Mouse (Mus musculus) embryonic facial prominence, embryonic 11.5 days (tissue): ENCODE measurements around the gene Ncor2. TPM values are rescaled to one million over a fixed set of nuclear protein-coding genes. Genes with fewer than 3 reads are reported as not detected.

Experiments used
- ATAC-seq: fragments of 200-750 bp; cut with Nextera tagmentation; replicated peaks from 2 replicates; pipeline ENCODE4 v1.8.0; 2017; ENCODE audit warnings: low read depth; ENCODE audit not compliant: insufficient number of reproducible peaks, low FRiP score, low TSS enrichment
- DNase-seq: peaks from one replicate; pipeline ENCODE4 v3.0.0-alpha.2; 2015; ENCODE audit warnings: low spot score
- H3K27ac ChIP-seq: fragments of 300-500 bp; sonication (generic); replicated peaks from 2 replicates; pipeline ENCODE4 v1.5.1; 2014; ENCODE audit warnings: mild to moderate bottlenecking, low read depth, low read length, control low read depth
- H3K27me3 ChIP-seq: fragments of 300-500 bp; sonication (generic); 2 replicates; pipeline ENCODE4 v1.6.1; 2014; ENCODE audit warnings: mild to moderate bottlenecking, low read length, moderate library complexity, mixed read lengths; ENCODE audit not compliant: control insufficient read depth, insufficient read depth
- H3K36me3 ChIP-seq: fragments of 300-500 bp; sonication (generic); replicated peaks from 2 replicates; pipeline ENCODE4 v1.6.1; 2014; ENCODE audit warnings: low read depth, mild to moderate bottlenecking, low read length, moderate library complexity, mixed read lengths; ENCODE audit not compliant: control insufficient read depth, insufficient read depth
- H3K4me1 ChIP-seq: fragments of 300-500 bp; sonication (generic); 2 replicates; pipeline ENCODE4 v1.6.1; 2014; ENCODE audit warnings: low read length, mixed read lengths; ENCODE audit not compliant: control insufficient read depth, insufficient read depth
- H3K4me2 ChIP-seq: fragments of 300-500 bp; sonication (generic); 2 replicates; pipeline ENCODE4 v1.6.1; 2014; ENCODE audit warnings: low read depth, mild to moderate bottlenecking, control low read depth, low read length, moderate library complexity
- H3K4me3 ChIP-seq: fragments of 300-500 bp; sonication (generic); 2 replicates; pipeline ENCODE4 v1.5.1; 2014; ENCODE audit warnings: low read depth, low read length, control low read depth
- H3K9ac ChIP-seq: fragments of 300-500 bp; sonication (generic); replicated peaks from 2 replicates; pipeline ENCODE4 v1.6.1; 2014; ENCODE audit warnings: mild to moderate bottlenecking, control low read depth, low read length
- H3K9me3 ChIP-seq: fragments of 300-500 bp; sonication (generic); replicated peaks from 2 replicates; pipeline ENCODE4 v1.6.1; 2016; ENCODE audit warnings: mild to moderate bottlenecking, low read length, inconsistent platforms, mixed read lengths; ENCODE audit not compliant: control insufficient read depth
- WGBS: fragments of 180-500 bp; shearing (Covaris S2); extraction: QIAGEN DNeasy Blood & Tissue Kit; methylation state at CpG from one replicate; pipeline ENCODE4 v1.1.7; 2014; 5-methylcytosine and 5-hydroxymethylcytosine counted together
- polyA plus RNA-seq: library from polyadenylated mRNA; unstranded; fragments of >200 nt; fragmentation: Nextera tagmentation; extraction: Ambion mirVana; gene quantifications from 2 replicates; pipeline ENCODE4 v1.2.1, GENCODE M21; 2014

The Ncor2 gene
- polyA plus RNA-seq, 1 experiment from 2014 or later: 12.4 TPM

DNA sequence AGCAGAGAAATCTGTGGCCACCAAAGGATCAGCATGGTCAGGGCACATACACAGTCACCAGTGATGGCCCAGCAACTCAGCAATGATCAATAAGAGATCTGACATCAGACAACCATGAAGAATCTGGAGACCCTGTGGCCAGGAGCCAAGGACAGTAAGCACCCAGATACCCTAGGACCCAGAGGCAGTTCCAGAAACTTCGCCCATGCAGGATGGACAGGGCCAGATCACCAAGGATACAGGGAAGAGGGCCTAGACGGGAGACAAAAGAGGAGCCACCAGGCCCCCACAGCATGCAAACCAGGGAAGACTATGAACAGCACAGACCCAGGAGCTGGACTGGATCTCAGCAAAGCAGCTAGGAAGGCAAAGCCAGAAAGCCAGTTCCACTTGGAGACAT, 47.0 kb downstream of the Ncor2 start:
- WGBS: 83% methylated on average over 2 of the region's 2 CpGs
- H3K4me1 ChIP-seq: peaks cover 19% of the 10 kb centered on the region
- 0 out of 2 replicates have a peak, but pooled peaks cover 2% of the 10 kb centered on the region for H3K36me3 ChIP-seq
- DNase-seq (no peak), ATAC-seq (no peak)
- no peaks in the 10 kb centered on the region for H3K9me3 ChIP-seq
- no peak overlapping the region for H3K4me2 ChIP-seq
- no peaks in the 10 kb centered on the region for H3K27me3 ChIP-seq
- H3K27ac ChIP-seq: no peak overlapping the region
- H3K9ac ChIP-seq: no peak overlapping the region
- H3K4me3 ChIP-seq: no peak overlapping the region

DNA sequence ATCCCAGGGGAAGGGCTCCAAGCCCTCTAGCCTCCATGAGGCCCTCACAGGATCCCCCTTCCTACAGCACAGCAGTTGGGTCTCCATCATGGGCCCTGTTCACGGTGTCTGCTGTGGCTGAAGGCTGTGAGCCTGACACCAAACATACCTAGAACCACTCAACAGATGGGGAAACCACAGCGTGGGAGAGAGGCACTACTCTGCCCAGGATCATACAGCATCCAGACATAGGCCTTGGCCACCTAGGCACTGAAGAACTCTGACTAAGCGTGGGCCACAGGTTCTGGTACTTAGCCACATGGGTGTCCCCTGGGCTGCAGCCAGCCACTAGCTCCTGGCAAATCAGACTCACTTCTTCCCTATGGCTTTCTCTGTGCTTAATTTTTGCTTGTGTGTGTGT, 48.6 kb downstream of the Ncor2 start:
- Histone ChIP-seq H3K4me1 (peaks cover 17% of the 10 kb centered on the region), H3K27me3 (no peaks in the 10 kb centered on the region), H3K36me3 (0 out of 2 replicates have a peak, but pooled peaks cover 2% of the 10 kb centered on the region), H3K9me3 (no peaks in the 10 kb centered on the region), H3K4me2 (no peak overlapping the region), H3K27ac (no peak overlapping the region), H3K9ac (no peak overlapping the region), H3K4me3 (no peak overlapping the region)
- ATAC-seq: no peak
- 97% methylated on average over 3 of the region's 3 CpGs for WGBS
- no peak for DNase-seq

DNA sequence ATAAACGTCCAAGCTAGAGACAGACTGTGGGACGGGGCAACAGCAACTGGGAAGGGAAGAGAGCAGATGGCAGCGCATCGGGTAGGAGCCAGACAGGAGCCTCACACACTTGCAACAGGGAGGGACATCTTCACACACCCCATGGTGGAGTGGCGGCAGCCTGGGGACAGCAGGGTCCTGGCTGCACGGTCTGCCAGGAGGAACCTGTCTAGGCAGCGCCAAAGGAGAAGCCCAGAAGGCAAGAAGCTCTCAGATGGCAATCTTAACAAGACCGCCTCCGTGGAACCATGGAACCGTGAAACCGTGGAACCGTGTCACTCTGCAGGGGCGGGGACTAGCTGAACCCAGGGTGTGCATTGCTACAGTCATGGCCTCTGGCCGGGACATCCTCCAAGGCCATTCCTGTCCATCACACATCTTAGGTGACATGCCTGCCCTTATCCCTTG, 50.1 kb downstream of the Ncor2 start:
- Histone ChIP-seq H3K36me3 (0 out of 2 replicates have a peak, but pooled peaks cover 2% of the 10 kb centered on the region), H3K9ac (no peak overlapping the region), H3K4me2 (no peak overlapping the region), H3K4me3 (no peak overlapping the region), H3K27ac (0 out of 2 replicates have a peak overlapping the region, but pooled peaks have one; percentile 2), H3K27me3 (no peaks in the 10 kb centered on the region), H3K9me3 (no peaks in the 10 kb centered on the region), H3K4me1 (peaks cover 7% of the 10 kb centered on the region)
- ATAC-seq (0 out of 2 replicates have a peak, but pooled peaks have one; percentile 7), DNase-seq (no peak)
- 79% methylated on average over 14 of the region's 14 CpGs for WGBS

DNA sequence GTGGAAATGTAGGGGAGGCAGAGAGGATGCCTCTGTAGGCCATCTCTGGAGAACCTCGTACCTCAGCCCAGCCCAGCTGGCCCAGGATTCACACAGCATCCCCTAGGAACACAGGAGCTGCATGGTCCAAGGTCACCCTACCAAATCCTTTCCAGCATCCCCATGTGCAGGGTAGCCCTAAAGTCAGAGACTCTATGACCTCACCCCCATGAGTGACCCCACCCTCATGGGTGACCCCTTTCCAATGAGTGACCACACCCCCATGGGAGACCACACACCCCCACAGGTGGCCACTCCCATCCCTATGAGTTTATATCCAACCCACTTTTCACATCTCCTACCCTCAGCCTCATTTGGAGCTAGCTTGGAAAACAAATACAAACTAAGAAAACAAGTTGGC, 51.1 kb downstream of the Ncor2 start:
- Histone ChIP-seq H3K9ac (no peak overlapping the region), H3K27ac (no peak overlapping the region), H3K4me1 (peaks cover 9% of the 10 kb centered on the region), H3K4me3 (no peak overlapping the region), H3K36me3 (0 out of 2 replicates have a peak, but pooled peaks cover 2% of the 10 kb centered on the region), H3K27me3 (no peaks in the 10 kb centered on the region), H3K4me2 (no peak overlapping the region), H3K9me3 (no peaks in the 10 kb centered on the region)
- no peak for DNase-seq
- no peak for ATAC-seq
- 93% methylated on average over 1 of the region's 1 CpGs for WGBS

DNA sequence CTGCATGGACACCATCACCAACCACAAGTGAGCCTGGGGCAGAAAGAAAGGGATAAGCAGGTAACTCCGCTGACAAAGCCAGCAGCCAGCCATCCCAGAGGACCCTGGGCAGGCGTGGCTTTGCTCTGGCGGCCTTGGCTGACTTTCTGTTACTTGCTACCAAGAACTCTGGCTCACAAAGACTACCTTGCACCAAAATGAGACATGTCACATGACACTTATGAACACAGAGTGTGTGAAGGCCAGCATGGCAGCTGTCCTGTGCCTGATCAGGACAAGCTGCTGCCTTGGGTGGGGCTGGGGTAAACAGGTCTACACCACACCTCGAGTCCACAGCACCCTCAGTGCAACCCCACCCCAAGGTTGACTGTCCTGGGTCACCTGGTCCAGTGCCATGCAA, 51.6 kb downstream of the Ncor2 start:
- ATAC-seq (no peak), DNase-seq (no peak)
- Histone ChIP-seq H3K9ac (no peak overlapping the region), H3K4me2 (no peak overlapping the region), H3K27me3 (no peaks in the 10 kb centered on the region), H3K36me3 (0 out of 2 replicates have a peak, but pooled peaks cover under 1% of the 10 kb centered on the region), H3K9me3 (no peaks in the 10 kb centered on the region), H3K27ac (no peak overlapping the region), H3K4me3 (no peak overlapping the region), H3K4me1 (peaks cover 9% of the 10 kb centered on the region)
- WGBS: 87% methylated on average over 4 of the region's 4 CpGs

DNA sequence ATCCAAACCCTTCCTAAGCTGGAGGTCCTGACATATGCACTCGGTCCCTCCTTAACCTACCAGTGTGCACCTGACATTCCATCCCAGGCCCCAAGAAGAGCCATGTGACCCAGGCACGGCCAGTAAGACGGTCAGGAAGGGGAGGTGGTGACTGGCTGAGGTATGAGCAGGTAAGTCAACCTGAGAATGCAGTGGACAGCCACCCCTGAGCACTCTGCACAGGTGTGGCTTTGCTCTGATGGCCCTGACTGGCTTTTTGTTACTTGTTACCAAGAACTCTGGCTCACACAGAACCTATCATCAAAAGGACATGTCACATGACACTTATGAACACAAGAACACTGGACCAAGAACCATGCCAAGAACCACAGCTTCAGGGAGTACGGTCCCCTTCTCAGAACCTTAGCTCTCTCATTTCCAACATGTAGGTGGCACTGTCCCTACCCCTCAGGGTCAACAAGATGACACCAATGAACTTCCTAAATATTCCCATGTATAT, 53.0 kb downstream of the Ncor2 start:
- H3K9me3 ChIP-seq: no peaks in the 10 kb centered on the region
- no peak overlapping the region for H3K4me2 ChIP-seq
- H3K9ac ChIP-seq: no peak overlapping the region
- no peak overlapping the region for H3K4me3 ChIP-seq
- DNase-seq: no peak
- no peaks in the 10 kb centered on the region for H3K36me3 ChIP-seq
- peaks cover 4% of the 10 kb centered on the region for H3K4me1 ChIP-seq
- no peak for ATAC-seq
- 78% methylated on average over 4 of the region's 4 CpGs for WGBS
- H3K27ac ChIP-seq: no peak overlapping the region
- H3K27me3 ChIP-seq: no peaks in the 10 kb centered on the region

DNA sequence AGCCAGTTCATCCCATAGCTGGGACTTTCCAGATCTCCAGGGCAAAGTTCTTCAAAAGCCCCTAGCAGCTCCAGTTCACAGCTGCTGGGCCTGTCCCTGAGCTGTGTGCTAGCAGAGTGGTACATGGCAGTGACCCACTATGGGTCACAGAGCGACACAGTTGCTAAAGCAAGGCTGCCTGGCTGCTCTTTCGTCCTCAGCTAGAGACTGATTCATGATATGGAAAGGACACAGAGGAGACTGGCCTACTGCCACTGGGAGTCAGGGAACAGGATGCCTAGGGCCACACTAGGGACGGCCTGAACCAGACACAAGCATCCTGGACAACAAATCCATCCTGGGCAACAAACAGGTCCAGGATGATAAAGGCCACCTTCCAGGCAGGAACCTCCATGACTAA, 53.8 kb downstream of the Ncor2 start:
- ATAC-seq (no peak), DNase-seq (no peak)
- WGBS: 78% methylated on average over 3 of the region's 3 CpGs
- Histone ChIP-seq H3K4me1 (peaks cover 2% of the 10 kb centered on the region), H3K9ac (no peak overlapping the region), H3K4me3 (no peak overlapping the region), H3K4me2 (no peak overlapping the region), H3K9me3 (no peaks in the 10 kb centered on the region), H3K36me3 (no peaks in the 10 kb centered on the region), H3K27me3 (no peaks in the 10 kb centered on the region), H3K27ac (no peak overlapping the region)

DNA sequence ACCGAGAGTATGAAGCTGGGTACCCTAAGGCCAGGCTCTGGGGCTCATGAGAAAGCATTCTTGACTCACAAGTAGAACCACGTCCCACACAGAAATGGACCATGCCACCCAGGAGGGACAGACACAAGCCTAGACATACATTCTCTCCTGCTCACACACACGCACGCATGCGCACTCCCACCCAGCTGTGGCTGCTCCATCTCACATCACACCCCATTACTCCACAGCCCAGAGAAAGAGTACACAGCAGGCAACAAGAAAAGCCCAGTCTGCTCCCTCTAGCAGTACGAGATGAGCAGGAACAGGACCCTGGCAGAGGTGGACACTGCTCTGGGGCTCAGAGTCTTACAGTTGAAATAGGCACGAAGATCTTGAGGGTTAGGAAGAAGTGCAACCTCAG, 55.0 kb downstream of the Ncor2 start:
- Histone ChIP-seq H3K9me3 (no peaks in the 10 kb centered on the region), H3K4me3 (no peak overlapping the region), H3K4me2 (no peak overlapping the region), H3K4me1 (peaks cover 2% of the 10 kb centered on the region), H3K27me3 (no peaks in the 10 kb centered on the region), H3K9ac (no peak overlapping the region), H3K27ac (no peak overlapping the region), H3K36me3 (no peaks in the 10 kb centered on the region; the same call in 1 of the 2 replicates)
- DNase-seq (no peak), ATAC-seq (no peak)
- 82% methylated on average over 7 of the region's 7 CpGs for WGBS
